Mouse (Mus musculus): ENCODE results near the gene H2-Eb2.

The H2-Eb2 gene

GRCm38 (mm10) chr17:34325436-34325835, at the start of gene H2-Eb2:
Gene H2-Eb2, plus strand, starts transcription at chr17:34325665.
- peak in 1 of 2 experiments; percentile 79 for DNase-seq (ENCODE audit: low spot score in 2 of 2)

- no peak for DNase-seq (ENCODE audit: low spot score in 2 of 2)
Measured at GRCm38 (mm10) chr17:34280499-34281038, 44.9 kb upstream of the H2-Eb2 start.

- DNase-seq (ENCODE audit: low spot score in 2 of 2): no peak
Measured at GRCm38 (mm10) chr17:34281836-34282235, 43.6 kb upstream of the H2-Eb2 start.

GRCm38 (mm10) chr17:34285371-34285770, 40.1 kb upstream of the H2-Eb2 start:
- DNase-seq (ENCODE audit: low spot score in 2 of 2): no peak

GRCm38 (mm10) chr17:34285848-34286247, 39.6 kb upstream of the H2-Eb2 start:
- peak in 1 of 2 experiments; percentile 71 for DNase-seq (ENCODE audit: low spot score in 2 of 2)

GRCm38 (mm10) chr17:34286501-34286900, 39.0 kb upstream of the H2-Eb2 start:
- DNase-seq (ENCODE audit: low spot score in 2 of 2): no peak

DNA sequence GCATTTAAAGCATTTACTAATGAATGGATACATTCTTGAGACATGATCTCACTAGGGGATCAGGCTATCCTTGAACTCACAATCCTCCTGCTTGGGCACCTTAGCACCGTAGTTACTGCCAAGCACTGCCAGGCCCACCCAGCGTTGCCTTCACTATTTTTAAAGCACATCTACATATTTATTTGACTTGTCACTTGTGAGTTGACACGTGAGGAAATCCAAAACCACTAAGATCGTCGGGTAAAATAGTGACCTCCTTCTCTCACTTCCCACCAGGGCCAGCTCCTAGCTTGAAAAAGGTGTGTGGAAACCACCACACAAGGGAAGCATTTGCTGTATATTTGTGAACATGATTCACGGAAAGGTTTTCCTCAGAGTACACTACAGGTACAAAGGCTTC, 38.5 kb upstream of the H2-Eb2 start:
- no peak for DNase-seq (ENCODE audit: low spot score in 2 of 2)

GRCm38 (mm10) chr17:34287648-34288047, 37.8 kb upstream of the H2-Eb2 start, which contains the start of gene H2-Aa:
Gene H2-Aa, minus strand, starts transcription at chr17:34287823.
- DNase-seq (ENCODE audit: low spot score in 2 of 2): peak; percentile 91 to 96

- no peak for DNase-seq (ENCODE audit: low spot score in 2 of 2)
Measured at GRCm38 (mm10) chr17:34288131-34288530, 37.3 kb upstream of the H2-Eb2 start.

- peak; percentile 82 to 91 for DNase-seq (ENCODE audit: low spot score in 2 of 2)
Measured at GRCm38 (mm10) chr17:34291609-34292008, 33.9 kb upstream of the H2-Eb2 start.

DNA sequence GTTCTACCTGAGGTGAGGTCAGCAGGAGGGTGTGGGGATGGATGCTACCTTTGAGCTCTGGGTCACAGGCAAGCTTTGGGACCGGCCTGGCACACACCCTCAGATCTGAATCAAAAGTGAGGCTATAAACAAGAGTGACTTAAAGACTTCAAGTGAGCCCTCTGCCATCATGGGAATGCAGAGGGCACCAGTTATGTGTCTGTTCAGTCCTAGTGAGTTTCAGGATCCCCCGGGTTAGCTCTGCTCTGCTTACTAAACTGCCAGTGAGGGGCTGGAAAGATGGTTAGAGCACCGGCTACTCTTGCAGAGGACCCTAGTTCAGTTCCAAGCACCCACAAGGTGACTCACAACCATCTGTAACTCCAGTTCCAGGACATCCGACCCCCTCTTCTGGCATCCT, 32.9 kb upstream of the H2-Eb2 start:
- DNase-seq (ENCODE audit: low spot score in 2 of 2): no peak

DNA sequence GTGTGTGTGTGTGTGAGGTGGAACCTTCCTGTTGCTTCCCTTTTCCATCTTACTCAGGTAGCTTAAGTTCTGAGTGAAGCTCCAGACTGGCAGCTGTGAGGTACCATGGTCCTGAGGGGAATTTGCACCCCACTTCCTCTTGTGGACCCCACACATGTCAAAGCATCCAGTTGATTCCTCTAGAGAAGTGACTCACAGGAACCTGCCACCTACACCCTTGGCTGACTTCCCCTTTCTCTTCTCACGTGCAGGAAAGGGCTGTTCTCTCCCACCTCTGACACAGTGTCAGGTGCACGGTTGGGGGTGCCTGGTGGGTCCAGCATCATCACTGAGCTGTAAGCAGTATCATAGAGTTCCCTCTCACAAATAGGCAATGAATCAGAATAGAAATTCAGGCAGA, 31.9 kb upstream of the H2-Eb2 start:
- DNase-seq (ENCODE audit: low spot score in 2 of 2): peak; percentile 68 to 92

- DNase-seq (ENCODE audit: low spot score in 2 of 2): no peak
Measured at GRCm38 (mm10) chr17:34294249-34294648, 31.2 kb upstream of the H2-Eb2 start.

DNA sequence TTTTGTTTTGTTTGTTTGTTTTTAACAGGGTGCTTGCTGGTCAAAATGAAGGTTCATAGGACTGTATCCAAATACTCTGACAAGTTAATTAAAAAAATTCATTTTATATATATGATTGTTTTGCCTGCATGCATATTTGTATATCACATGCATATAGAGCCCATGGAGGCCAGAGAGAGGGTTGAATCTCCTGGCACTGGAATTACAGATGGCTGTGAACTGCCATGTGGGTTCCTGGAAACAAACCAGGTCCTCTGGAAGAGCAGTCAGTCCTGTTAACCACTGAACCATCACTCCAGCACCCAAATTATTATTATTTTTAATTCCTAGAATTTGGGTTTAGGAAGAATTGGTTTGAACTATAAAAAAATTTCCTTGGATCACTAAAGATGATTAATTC, 30.2 kb upstream of the H2-Eb2 start:
- peak in 1 of 2 experiments; percentile 14 for DNase-seq (ENCODE audit: low spot score in 2 of 2)

DNA sequence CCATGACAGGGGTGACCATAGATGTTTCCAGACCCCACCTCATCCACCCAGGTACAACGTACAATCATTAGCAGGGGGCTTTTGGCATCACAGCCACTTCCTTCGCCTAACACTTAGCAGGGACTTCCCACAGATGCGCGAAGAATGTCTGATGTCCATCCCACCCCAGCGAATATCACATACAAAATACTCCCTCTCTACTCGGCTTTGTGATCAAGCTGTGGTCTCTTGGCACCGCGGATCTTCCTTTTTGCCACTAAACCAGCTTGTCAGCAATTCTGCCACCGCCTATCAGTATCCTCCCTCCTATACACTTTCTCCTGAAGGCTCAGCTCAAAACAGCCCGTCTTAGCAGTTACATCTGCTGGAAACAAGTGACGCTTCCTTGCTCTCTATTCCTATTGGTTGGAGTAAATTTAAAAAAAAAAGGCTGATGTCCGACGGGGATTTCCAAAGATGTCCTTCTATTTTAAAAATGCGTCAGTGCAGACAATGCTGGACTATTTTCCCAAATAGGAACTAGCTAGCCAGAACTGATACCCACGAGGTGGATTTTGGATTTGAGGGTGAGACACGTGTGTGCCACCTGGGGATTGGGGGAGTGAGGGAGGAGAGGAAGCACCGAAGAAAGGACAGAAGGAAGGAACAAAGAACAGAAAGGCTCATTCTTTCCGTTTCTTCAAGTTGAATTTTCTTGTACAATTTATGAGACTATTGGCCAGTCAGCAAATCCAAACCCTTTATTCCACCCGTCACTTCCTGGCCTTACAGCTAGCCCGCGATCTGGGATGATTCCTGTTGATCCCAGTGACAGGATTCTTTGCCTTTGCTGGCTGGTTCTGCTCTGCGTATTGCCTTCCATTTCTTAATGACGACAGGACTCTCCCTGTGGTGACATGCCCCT, 29.3 kb upstream of the H2-Eb2 start:
- peak; percentile 90 to 92 for DNase-seq (ENCODE audit: low spot score in 2 of 2)

GRCm38 (mm10) chr17:34299356-34299755, 26.1 kb upstream of the H2-Eb2 start:
- DNase-seq (ENCODE audit: low spot score in 2 of 2): peak in 1 of 2 experiments; percentile 72

DNA sequence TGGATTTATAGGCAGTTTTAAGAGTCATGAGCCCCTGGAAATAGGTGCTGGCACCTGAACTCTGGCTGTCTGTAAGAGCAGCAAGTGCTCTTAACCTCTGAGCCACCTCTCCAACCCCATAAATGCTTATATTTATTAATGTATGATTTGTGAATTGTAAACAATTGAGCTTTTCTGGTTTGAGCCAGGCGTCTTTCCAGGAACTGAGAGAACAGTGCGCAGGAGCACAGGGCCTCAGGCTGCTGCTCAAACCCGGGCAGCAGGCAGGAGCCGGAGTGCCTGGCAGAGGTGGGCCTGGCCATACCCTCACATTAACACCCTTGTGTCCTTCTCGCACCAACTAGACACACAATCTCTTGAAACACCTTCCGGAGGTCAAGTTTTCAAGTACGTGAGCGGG, 25.4 kb upstream of the H2-Eb2 start:
- DNase-seq (ENCODE audit: low spot score in 2 of 2): no peak

DNA sequence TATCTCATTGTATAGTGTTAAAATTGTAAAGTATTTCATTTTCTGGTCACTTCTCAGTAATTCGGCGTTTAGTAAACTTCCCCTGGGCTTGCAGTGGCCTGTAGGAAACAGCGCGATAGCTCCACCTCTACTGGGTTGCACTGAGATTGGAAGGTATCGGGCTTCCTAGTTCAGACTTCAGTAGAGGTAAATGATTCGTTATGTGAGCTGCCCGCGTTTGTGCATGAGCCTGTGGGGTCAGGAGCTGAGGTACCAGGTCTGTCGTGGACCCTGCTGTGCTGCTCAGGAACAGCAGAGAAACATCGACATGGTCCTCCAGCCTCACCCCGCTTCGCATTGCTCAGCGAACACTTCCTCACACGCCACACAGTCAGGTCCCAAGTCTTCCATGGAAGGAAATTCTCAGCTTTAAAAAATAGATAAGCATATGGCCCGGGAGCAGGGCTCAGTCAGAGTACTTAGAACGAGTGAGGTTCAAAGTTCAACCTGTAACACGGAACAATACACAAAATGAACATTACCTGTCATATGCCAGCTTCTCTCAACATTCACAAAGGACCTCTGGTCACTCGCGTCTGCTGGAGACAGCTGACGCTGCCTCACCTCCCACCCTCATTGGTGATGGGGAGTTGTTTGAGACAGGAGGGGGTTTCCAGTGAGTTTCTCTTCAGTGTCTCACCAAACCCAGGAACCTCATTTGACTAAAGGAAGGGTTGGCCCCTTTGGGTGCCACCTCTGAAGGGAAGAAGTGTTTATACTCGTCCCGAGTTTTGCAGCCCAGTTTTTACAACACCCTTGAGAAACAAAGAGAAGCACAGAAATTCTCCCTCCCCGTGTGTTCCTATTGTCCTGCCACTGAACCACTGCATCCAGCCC, 24.5 kb upstream of the H2-Eb2 start:
- peak in 1 of 2 experiments; percentile 88 for DNase-seq (ENCODE audit: low spot score in 2 of 2)

GRCm38 (mm10) chr17:34301670-34302190, 23.7 kb upstream of the H2-Eb2 start:
- DNase-seq (ENCODE audit: low spot score in 2 of 2): peak in 1 of 2 experiments; percentile 21

- DNase-seq (ENCODE audit: low spot score in 2 of 2): peak in 1 of 2 experiments; percentile 3
Measured at GRCm38 (mm10) chr17:34303789-34304188, 21.7 kb upstream of the H2-Eb2 start.

GRCm38 (mm10) chr17:34304751-34305150, 20.7 kb upstream of the H2-Eb2 start:
- peak; percentile 80 to 89 for DNase-seq (ENCODE audit: low spot score in 2 of 2)

Data from natural killer cell, adult 2 months (primary cell).